Mouse (Mus musculus): ENCODE measurements around the gene Olfr984. TPM values are rescaled to one million over a fixed set of nuclear protein-coding genes. Genes with fewer than 3 reads are reported as not detected.

Olfr984 gene
- polyA plus RNA-seq, 1 experiment from 2014 or later, result not detected

DNA sequence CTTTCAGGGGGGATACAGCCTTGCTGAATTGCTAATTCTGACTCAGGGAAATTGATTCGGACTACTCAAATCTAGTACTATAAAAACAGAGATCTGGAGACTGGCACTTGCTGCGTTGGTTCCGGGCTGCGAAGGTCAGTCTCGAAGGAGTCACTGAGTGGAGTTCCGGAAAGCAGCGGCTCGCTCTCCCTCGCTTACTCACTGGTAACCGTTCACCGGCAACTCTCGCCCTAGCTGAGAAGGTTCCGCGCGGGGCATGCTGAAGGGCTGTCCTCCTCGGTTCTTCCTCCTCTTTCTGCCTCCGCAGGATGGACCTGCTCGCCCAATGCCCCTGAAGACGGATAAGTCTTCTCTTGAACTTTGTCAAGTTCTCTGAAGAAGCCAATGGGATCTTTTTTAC lies 63.9 kb downstream of the Olfr984 start:
- no peaks in the 10 kb centered on the region for H3K36me3 ChIP-seq
- H3K4me3 ChIP-seq, result no peak overlapping the region
- no peak overlapping the region for H3K9ac ChIP-seq
- no peak overlapping the region for H3K4me2 ChIP-seq
- no peaks in the 10 kb centered on the region for H3K27me3 ChIP-seq
- 91% methylated on average over 19 of the region's 19 CpGs for WGBS
- H3K4me1 ChIP-seq (replicated peaks), result no peaks in the 10 kb centered on the region
- no peak for ATAC-seq (ENCODE audit: low FRiP score, low read depth)
- no peak overlapping the region for H3K27ac ChIP-seq (replicated peaks)
- H3K9me3 ChIP-seq, result no peaks in the 10 kb centered on the region

Other genes starting within 250 kb of the Olfr984 start
- not detected in 2 replicates for gene Olfr972, start 247.8 kb downstream of the Olfr984 start, polyA plus RNA-seq (2015; fragmentation: Nextera tagmentation; extraction: Ambion mirVana)
- gene Olfr229, start 206.9 kb downstream of the Olfr984 start, polyA plus RNA-seq (2015; fragmentation: Nextera tagmentation; extraction: Ambion mirVana), result not detected in 2 replicates
- not detected in 2 replicates for gene Olfr974, start 176.7 kb downstream of the Olfr984 start, polyA plus RNA-seq (2015; fragmentation: Nextera tagmentation; extraction: Ambion mirVana)
- gene Olfr975, start 162.2 kb downstream of the Olfr984 start, polyA plus RNA-seq (2015; fragmentation: Nextera tagmentation; extraction: Ambion mirVana), result 0.05 TPM in 1 of 2 replicates, not detected in the other
- gene Olfr976, start 153.1 kb downstream of the Olfr984 start, polyA plus RNA-seq (2015; fragmentation: Nextera tagmentation; extraction: Ambion mirVana), result not detected in 2 replicates
- gene Olfr978, start 122.1 kb downstream of the Olfr984 start, polyA plus RNA-seq (2015; fragmentation: Nextera tagmentation; extraction: Ambion mirVana), result not detected in 2 replicates
- not detected in 2 replicates for gene Olfr979, start 110.7 kb downstream of the Olfr984 start, polyA plus RNA-seq (2015; fragmentation: Nextera tagmentation; extraction: Ambion mirVana)
- not detected in 2 replicates for gene Olfr980, start 104.6 kb downstream of the Olfr984 start, polyA plus RNA-seq (2015; fragmentation: Nextera tagmentation; extraction: Ambion mirVana)
- not detected in 2 replicates for gene Olfr981, start 92.7 kb downstream of the Olfr984 start, polyA plus RNA-seq (2015; fragmentation: Nextera tagmentation; extraction: Ambion mirVana)
- gene Olfr982, start 40.4 kb downstream of the Olfr984 start, polyA plus RNA-seq (2015; fragmentation: Nextera tagmentation; extraction: Ambion mirVana), result not detected in 2 replicates
- not detected in 2 replicates for gene Olfr983, start 20.6 kb downstream of the Olfr984 start, polyA plus RNA-seq (2015; fragmentation: Nextera tagmentation; extraction: Ambion mirVana)
- gene Olfr985, start 16.0 kb upstream of the Olfr984 start, polyA plus RNA-seq (2015; fragmentation: Nextera tagmentation; extraction: Ambion mirVana), result not detected in 2 replicates
- not detected in 2 replicates for gene Tmem225, start 33.9 kb upstream of the Olfr984 start, polyA plus RNA-seq (2015; fragmentation: Nextera tagmentation; extraction: Ambion mirVana)
- gene Olfr986, start 66.7 kb upstream of the Olfr984 start, polyA plus RNA-seq (2015; fragmentation: Nextera tagmentation; extraction: Ambion mirVana), result not detected in 2 replicates
- 10.3 and 10.9 TPM in 2 replicates for gene Zfp202, start 78.1 kb upstream of the Olfr984 start, polyA plus RNA-seq (2015; fragmentation: Nextera tagmentation; extraction: Ambion mirVana)
- 137 and 151 TPM in 2 replicates for gene Scn3b, start 155.0 kb upstream of the Olfr984 start, polyA plus RNA-seq (2015; fragmentation: Nextera tagmentation; extraction: Ambion mirVana)